Mouse (Mus musculus) myocyte (in vitro differentiated cells): ENCODE measurements at regions not wholly inside any gene's neighbourhood (a gene's known extent, or its start where the extent isn't known, plus 50 kb on each side); places are given as distances from the start of the nearest gene placed in this dataset.

Experiments
- CEBPB ChIP-seq: IDR thresholded peaks from 2 replicates; pipeline ENCODE4 v1.6.1; 2011; ENCODE audit warnings: mild to moderate bottlenecking, moderate library complexity; ENCODE audit not compliant: poor library complexity, insufficient read depth, severe bottlenecking
- E2F4 ChIP-seq: IDR thresholded peaks from one replicate; pipeline ENCODE4 v1.6.1; 2011; ENCODE audit warnings: mild to moderate bottlenecking, control low read depth, moderate library complexity; ENCODE audit not compliant: insufficient read depth
- MAX ChIP-seq: IDR thresholded peaks from one replicate; pipeline ENCODE4 v1.6.1; 2011; ENCODE audit warnings: low read depth, mild to moderate bottlenecking, control low read depth
- MYOD1 ChIP-seq, 3 experiments: IDR thresholded peaks; one replicate each; pipeline ENCODE4 v1.6.1; 2011; ENCODE audit warnings: control low read depth in 2 of 3, low read depth in 2 of 3, mild to moderate bottlenecking in 2 of 3, moderate library complexity in 1 of 3; ENCODE audit not compliant: insufficient read length in 2 of 3, control insufficient read depth in 1 of 3
- MYOG ChIP-seq, 3 experiments: IDR thresholded peaks; one replicate each; pipeline ENCODE4 v1.6.1; 2011; ENCODE audit warnings: control low read depth in 2 of 3, low read depth in 2 of 3, mild to moderate bottlenecking in 2 of 3; ENCODE audit not compliant: insufficient read length in 2 of 3, control insufficient read depth in 1 of 3, insufficient read depth in 1 of 3
- POLR2A ChIP-seq: IDR thresholded peaks from one replicate; pipeline ENCODE4 v1.6.1; 2011; ENCODE audit warnings: low read depth, mild to moderate bottlenecking, control low read depth, moderate library complexity; ENCODE audit not compliant: insufficient read length
- POLR2AphosphoS2 ChIP-seq: IDR thresholded peaks from one replicate; pipeline ENCODE4 v1.6.1; 2011; ENCODE audit warnings: low read depth, control low read depth; ENCODE audit not compliant: insufficient read length
- REST ChIP-seq: IDR thresholded peaks from one replicate; pipeline ENCODE4 v1.6.1; 2011; ENCODE audit warnings: mild to moderate bottlenecking, control low read depth, moderate library complexity; ENCODE audit not compliant: insufficient read depth, insufficient read length
- SRF ChIP-seq: IDR thresholded peaks from one replicate; pipeline ENCODE4 v1.6.1; 2011; ENCODE audit warnings: low read depth; ENCODE audit not compliant: control insufficient read depth, insufficient read length
- TCF12 ChIP-seq: IDR thresholded peaks from one replicate; pipeline ENCODE4 v1.6.1; 2011; ENCODE audit warnings: mild to moderate bottlenecking, control low read depth; ENCODE audit not compliant: poor library complexity, insufficient read depth, severe bottlenecking
- TCF3 ChIP-seq: IDR thresholded peaks from one replicate; pipeline ENCODE4 v1.6.1; 2011; ENCODE audit warnings: low read depth, control low read depth; ENCODE audit not compliant: insufficient read length
- USF1 ChIP-seq: IDR thresholded peaks from one replicate; pipeline ENCODE4 v1.6.1; 2011; ENCODE audit warnings: low read depth, mild to moderate bottlenecking, control low read depth, moderate library complexity

DNA sequence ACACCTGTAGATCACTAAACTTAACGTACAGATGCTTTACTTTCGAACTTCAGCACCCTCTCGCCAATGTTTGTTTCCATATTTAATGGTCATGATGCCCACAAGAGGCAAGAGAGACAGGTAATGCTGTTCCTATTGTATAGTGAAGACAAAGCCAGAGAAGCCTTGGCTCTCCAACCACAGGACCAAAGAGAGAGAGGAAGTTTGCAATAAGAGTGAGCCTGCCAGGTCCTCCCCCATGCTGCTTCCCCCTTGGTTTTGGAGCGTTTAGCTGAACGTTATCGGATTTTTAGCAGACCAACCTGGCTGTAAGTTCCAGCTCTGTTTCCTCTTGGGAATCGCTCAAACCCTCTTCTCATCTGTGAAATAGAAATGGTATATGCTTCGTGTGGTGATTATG, 150.1 kb upstream of the Bmper start:
- TF ChIP-seq POLR2A (no peak), MAX (no peak), E2F4 (no peak), POLR2AphosphoS2 (no peak), USF1 (no peak), MYOD1 (IDR thresholded peaks at IDR 0.05; ENCODE audit: control insufficient read depth in 1 of 3, insufficient read length in 2 of 3, low read depth in 2 of 3) (no peak), TCF12 (no peak), MYOG (IDR thresholded peaks at IDR 0.05; ENCODE audit: control insufficient read depth in 1 of 3, insufficient read depth in 1 of 3, insufficient read length in 2 of 3, low read depth in 2 of 3) (no peak), CEBPB (no peak), TCF3 (no peak), REST (no peak), SRF (no peak)
